Mouse (Mus musculus): ENCODE results near the gene Nprl2. TPM values are rescaled to one million over a fixed set of nuclear protein-coding genes. Genes with fewer than 3 reads are reported as not detected.

Nprl2 gene
- polyA plus RNA-seq, 1 experiment from 2014 or later: 34.6 TPM

GRCm38 (mm10) chr9:107520331-107520730 lies 21.7 kb upstream of the Nprl2 start:
- DNase-seq (peak; percentile 22), ATAC-seq (ENCODE audit: insufficient read depth) (no peak)
- H3K27ac ChIP-seq (ENCODE audit: low read depth): no peak overlapping the region
- no peak for TF ChIP-seq CTCF (IDR thresholded peaks at IDR 0.05; ENCODE audit: low read depth)
- WGBS: 68% methylated on average over 6 of the region's 6 CpGs
- no peaks in the 10 kb centered on the region for H3K9me3 ChIP-seq (ENCODE audit: low read depth, low read length)
- H3K4me1 ChIP-seq (ENCODE audit: insufficient read depth): no peaks in the 10 kb centered on the region
- H3K36me3 ChIP-seq (ENCODE audit: insufficient read depth): no peaks in the 10 kb centered on the region
- H3K4me2 ChIP-seq: no peak overlapping the region
- no peak overlapping the region for H3K9ac ChIP-seq
- no peak overlapping the region for H3K4me3 ChIP-seq (ENCODE audit: low read depth, low read length)
- peaks cover 4% of the 10 kb centered on the region; the same call in 1 of the 2 replicates for H3K27me3 ChIP-seq (ENCODE audit: insufficient read depth, low read length)

GRCm38 (mm10) chr9:107521190-107521589 lies 20.8 kb upstream of the Nprl2 start:
- WGBS: 39% methylated on average over 5 of the region's 5 CpGs
- Histone ChIP-seq H3K36me3 (ENCODE audit: insufficient read depth) (no peaks in the 10 kb centered on the region), H3K4me3 (ENCODE audit: low read depth, low read length) (no peak overlapping the region), H3K9ac (no peak overlapping the region; the same call in 1 of the 2 replicates), H3K9me3 (ENCODE audit: low read depth, low read length) (no peaks in the 10 kb centered on the region), H3K4me1 (ENCODE audit: insufficient read depth) (0 out of 2 replicates have a peak, but pooled peaks cover under 1% of the 10 kb centered on the region), H3K4me2 (peak overlapping the region; percentile 55; the same call in 1 of the 2 replicates), H3K27me3 (ENCODE audit: insufficient read depth, low read length) (peaks cover 12% of the 10 kb centered on the region), H3K27ac (ENCODE audit: low read depth) (no peak overlapping the region)
- TF ChIP-seq CTCF (IDR thresholded peaks at IDR 0.05; ENCODE audit: low read depth): no peak
- ATAC-seq (ENCODE audit: insufficient read depth) (no peak), DNase-seq (no peak)

GRCm38 (mm10) chr9:107521711-107522399 lies 20.2 kb upstream of the Nprl2 start:
- no peaks in the 10 kb centered on the region for H3K9me3 ChIP-seq (ENCODE audit: low read depth, low read length)
- ATAC-seq (ENCODE audit: insufficient read depth): peak; percentile 51; the same call in 1 of the 2 replicates
- H3K4me2 ChIP-seq: peak overlapping the region; percentile 55
- no peaks in the 10 kb centered on the region for H3K36me3 ChIP-seq (ENCODE audit: insufficient read depth)
- WGBS: 16% methylated on average over 25 of the region's 25 CpGs
- no peak for TF ChIP-seq CTCF (IDR thresholded peaks at IDR 0.05; ENCODE audit: low read depth)
- H3K4me3 ChIP-seq (ENCODE audit: low read depth, low read length): 0 out of 2 replicates have a peak overlapping the region, but pooled peaks have one; percentile 6
- H3K9ac ChIP-seq: peak overlapping the region; percentile 29; the same call in 1 of the 2 replicates
- 0 out of 2 replicates have a peak, but pooled peaks cover 7% of the 10 kb centered on the region for H3K4me1 ChIP-seq (ENCODE audit: insufficient read depth)
- peaks cover 19% of the 10 kb centered on the region for H3K27me3 ChIP-seq (ENCODE audit: insufficient read depth, low read length)
- DNase-seq: peak; percentile 19
- peak overlapping the region; percentile 18; the same call in 1 of the 2 replicates for H3K27ac ChIP-seq (ENCODE audit: low read depth)

GRCm38 (mm10) chr9:107522400-107522711 lies 19.7 kb upstream of the Nprl2 start:
- Histone ChIP-seq H3K36me3 (ENCODE audit: insufficient read depth) (no peaks in the 10 kb centered on the region), H3K4me3 (ENCODE audit: low read depth, low read length) (no peak overlapping the region), H3K4me2 (peak overlapping the region; percentile 55), H3K9ac (no peak overlapping the region), H3K27ac (ENCODE audit: low read depth) (peak overlapping the region; percentile 18; the same call in 1 of the 2 replicates), H3K4me1 (ENCODE audit: insufficient read depth) (0 out of 2 replicates have a peak, but pooled peaks cover 7% of the 10 kb centered on the region), H3K9me3 (ENCODE audit: low read depth, low read length) (no peaks in the 10 kb centered on the region), H3K27me3 (ENCODE audit: insufficient read depth, low read length) (peaks cover 24% of the 10 kb centered on the region)
- WGBS: 24% methylated on average over 2 of the region's 2 CpGs
- TF ChIP-seq CTCF (IDR thresholded peaks at IDR 0.05; ENCODE audit: low read depth): no peak
- DNase-seq: no peak
- no peak for ATAC-seq (ENCODE audit: insufficient read depth)

GRCm38 (mm10) chr9:107526198-107527026 lies 15.6 kb upstream of the Nprl2 start:
- DNase-seq: peak; percentile 77
- no peaks in the 10 kb centered on the region for H3K9me3 ChIP-seq (ENCODE audit: low read depth, low read length)
- WGBS: 6% methylated on average over 44 of the region's 44 CpGs
- TF ChIP-seq CTCF (IDR thresholded peaks at IDR 0.05; ENCODE audit: low read depth): no peak
- H3K27me3 ChIP-seq (ENCODE audit: insufficient read depth, low read length): peaks cover 26% of the 10 kb centered on the region
- peak; percentile 72 for ATAC-seq (ENCODE audit: insufficient read depth)
- H3K4me2 ChIP-seq: peak overlapping the region; percentile 70
- H3K4me1 ChIP-seq (ENCODE audit: insufficient read depth): 0 out of 2 replicates have a peak, but pooled peaks cover 7% of the 10 kb centered on the region
- no peaks in the 10 kb centered on the region for H3K36me3 ChIP-seq (ENCODE audit: insufficient read depth)
- H3K9ac ChIP-seq: no peak overlapping the region
- H3K4me3 ChIP-seq (ENCODE audit: low read depth, low read length): peak overlapping the region; percentile 34
- no peak overlapping the region for H3K27ac ChIP-seq (ENCODE audit: low read depth)

- peak within 1 kb of the TSS; percentile 87 for H3K4me3 ChIP-seq (ENCODE audit: low read depth, low read length)
- under 1% methylated on average over 48 of the region's 48 CpGs for WGBS
- peaks cover 10% of the 10 kb centered on the region for H3K4me1 ChIP-seq (ENCODE audit: insufficient read depth)
- ATAC-seq (ENCODE audit: insufficient read depth) (peak; percentile 98), DNase-seq (peak; percentile 99)
- peak within 1 kb of the TSS; percentile 59 for H3K27ac ChIP-seq (ENCODE audit: low read depth)
- peak within 1 kb of the TSS; percentile 82 for H3K9ac ChIP-seq
- H3K36me3 ChIP-seq (ENCODE audit: insufficient read depth): peaks cover 25% of the 10 kb centered on the region
- H3K27me3 ChIP-seq (ENCODE audit: insufficient read depth, low read length): no peaks in the 10 kb centered on the region
- peak within 1 kb of the TSS; percentile 97 for H3K4me2 ChIP-seq
- H3K9me3 ChIP-seq (ENCODE audit: low read depth, low read length): no peaks in the 10 kb centered on the region
- TF ChIP-seq CTCF (IDR thresholded peaks at IDR 0.05; ENCODE audit: low read depth): no peak
These were observed 8.1 kb upstream of the Nprl2 start, which contains the start of gene Tmem115 for GRCm38 (mm10) chr9:107533791-107534407. TSS of gene Tmem115 (plus strand) at chr9:107533945.
